Mouse (Mus musculus) heart, postnatal 0 days (tissue): Measurements from ENCODE around the gene Slc24a4.
"Not testable (repeated sequence)": the region's sequence is repeated elsewhere in the genome, so short reads cannot be mapped to it uniquely, and the experiment has no call there.

Source experiments
- CTCF ChIP-seq: IDR thresholded peaks from 2 replicates; pipeline ENCODE4 v1.5.1; 2016; ENCODE audit warnings: antibody characterized with exemption, control low read depth, low read depth
- EP300 ChIP-seq: IDR thresholded peaks from 2 replicates; pipeline ENCODE4 v1.6.1; 2016; ENCODE audit warnings: antibody characterized with exemption, low read depth

DNA sequence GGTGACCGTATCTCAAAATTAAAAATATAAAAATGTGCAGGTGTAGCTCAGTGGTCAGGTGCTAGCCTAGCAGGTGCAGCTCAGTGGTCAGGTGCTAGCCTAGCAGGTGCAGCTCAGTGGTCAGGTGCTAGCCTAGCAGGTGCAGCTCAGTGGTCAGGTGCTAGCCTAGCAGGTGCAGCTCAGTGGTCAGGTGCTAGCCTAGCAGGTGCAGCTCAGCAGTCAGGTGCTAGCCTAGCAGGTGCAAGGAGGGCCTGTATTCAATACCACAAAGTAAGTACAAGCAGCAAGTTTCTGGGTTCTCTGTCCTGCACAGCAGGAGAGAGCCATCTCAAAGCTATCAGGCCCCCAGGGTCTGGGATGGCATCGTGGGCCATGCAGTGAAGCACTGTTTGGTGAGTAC, 95.6 kb downstream of the Slc24a4 start:
- not testable (repeated sequence) for TF ChIP-seq CTCF, EP300
